In genomic region chr3:116594076-116594727, GRCm38 (mm10) we compare ENCODE assay signal across 8 mouse cellular contexts. TPM values are rescaled to one million over a fixed set of nuclear protein-coding genes. Genes with fewer than 3 reads are reported as not detected.
A peak's percentile ranks its signal among the peaks of the same experiment; 100 is the strongest.
DNase-seq lines count a peak whose midpoint lies in the region; ATAC-seq lines count a peak whose summit lies in the region.

No protein-coding gene starts in this region.

- peak; percentile 75 for ATAC-seq in embryonic facial prominence, embryonic 15.5 days (ENCODE audit: insufficient number of reproducible peaks, low FRiP score, low TSS enrichment, low read depth)
- peak; percentile 69 for ATAC-seq in limb, embryonic 11.5 days (ENCODE audit: insufficient number of reproducible peaks, low FRiP score, low TSS enrichment, low read depth)
- ATAC-seq in neural tube, embryonic 14.5 days (ENCODE audit: low read depth): peak; percentile 85

- H3K4me3 ChIP-seq in embryonic facial prominence, embryonic 15.5 days (replicated peaks): peak overlapping the region; percentile 91
- peak overlapping the region; percentile 61 for H3K4me3 ChIP-seq in limb, embryonic 11.5 days (ENCODE audit: low read depth, low read length)
- peak overlapping the region; percentile 82 for H3K4me3 ChIP-seq in neural tube, embryonic 14.5 days (ENCODE audit: low read depth, low read length)

- peak overlapping the region; percentile 92 for H3K27ac ChIP-seq in embryonic facial prominence, embryonic 15.5 days (replicated peaks)
- no peak overlapping the region for H3K27ac ChIP-seq in limb, embryonic 11.5 days (replicated peaks; ENCODE audit: low read depth, low read length)
- H3K27ac ChIP-seq in neural tube, embryonic 14.5 days (ENCODE audit: low read depth, low read length): peak overlapping the region; percentile 68

- peak overlapping the region; percentile 71 for H3K4me2 ChIP-seq in embryonic facial prominence, embryonic 15.5 days (replicated peaks)
- H3K4me2 ChIP-seq in limb, embryonic 11.5 days (ENCODE audit: low read depth, severe bottlenecking): peak overlapping the region; percentile 26
- peak overlapping the region; percentile 43 for H3K4me2 ChIP-seq in neural tube, embryonic 14.5 days (ENCODE audit: low read depth, low read length)

- peak; percentile 55 for DNase-seq in layer of hippocampus, adult 11-12 months (ENCODE audit: low spot score)
- DNase-seq in layer of hippocampus, postnatal 10 days (ENCODE audit: low spot score in 2 of 2): no peak
- DNase-seq in MN1 (ENCODE audit: low spot score): peak; percentile 36
- DNase-seq in limb, embryonic 11.5 days (ENCODE audit: low spot score): no peak
- DNase-seq in thymus, postnatal 4 days: no peak
- no peak for DNase-seq in right cerebral cortex, adult 18-20 months

- no peaks in the 10 kb centered on the region for H3K9me3 ChIP-seq in embryonic facial prominence, embryonic 15.5 days (replicated peaks)
- no peaks in the 10 kb centered on the region for H3K9me3 ChIP-seq in limb, embryonic 11.5 days (ENCODE audit: control insufficient read depth, low read length)
- no peaks in the 10 kb centered on the region for H3K9me3 ChIP-seq in neural tube, embryonic 14.5 days (ENCODE audit: control insufficient read depth, low read length)

- 2% methylated on average over 22 of the region's 22 CpGs for WGBS in embryonic facial prominence, embryonic 15.5 days
- 2% methylated on average over 21 of the region's 22 CpGs for WGBS in limb, embryonic 11.5 days
- 2% methylated on average over 22 of the region's 22 CpGs for WGBS in neural tube, embryonic 14.5 days

- no peaks in the 10 kb centered on the region for H3K27me3 ChIP-seq in embryonic facial prominence, embryonic 15.5 days
- H3K27me3 ChIP-seq in limb, embryonic 11.5 days (ENCODE audit: control insufficient read depth, insufficient read depth, low read length): no peaks in the 10 kb centered on the region
- H3K27me3 ChIP-seq in neural tube, embryonic 14.5 days (ENCODE audit: control insufficient read depth, insufficient read depth, low read length): no peaks in the 10 kb centered on the region

- peaks cover 25% of the 10 kb centered on the region for H3K36me3 ChIP-seq in embryonic facial prominence, embryonic 15.5 days
- peaks cover 6% of the 10 kb centered on the region; the same call in 1 of the 2 replicates for H3K36me3 ChIP-seq in limb, embryonic 11.5 days (ENCODE audit: control insufficient read depth, insufficient read depth, low read length)
- peaks cover 22% of the 10 kb centered on the region for H3K36me3 ChIP-seq in neural tube, embryonic 14.5 days (ENCODE audit: control insufficient read depth, insufficient read depth, low read length)

- peaks cover 10% of the 10 kb centered on the region; the same call in 1 of the 2 replicates for H3K4me1 ChIP-seq in embryonic facial prominence, embryonic 15.5 days
- H3K4me1 ChIP-seq in limb, embryonic 11.5 days (ENCODE audit: control insufficient read depth, insufficient read depth, low read length): no peaks in the 10 kb centered on the region
- 0 out of 2 replicates have a peak, but pooled peaks cover 2% of the 10 kb centered on the region for H3K4me1 ChIP-seq in neural tube, embryonic 14.5 days (ENCODE audit: control insufficient read depth, insufficient read depth, low read length)

- H3K9ac ChIP-seq in embryonic facial prominence, embryonic 15.5 days: peak overlapping the region; percentile 78
- peak overlapping the region; percentile 84 for H3K9ac ChIP-seq in limb, embryonic 11.5 days (ENCODE audit: low read length)
- H3K9ac ChIP-seq in neural tube, embryonic 14.5 days (replicated peaks; ENCODE audit: low read depth, low read length): peak overlapping the region; percentile 37

RNA-seq across cellular contexts. Expression of gene Sass6, which starts 0.6 kb away (rescaled TPM):
- 10 to 100 TPM in 1 of 2 experiments, 1 to 10 TPM in 1; 9.6 to 11.4 TPM for total RNA-seq in layer of hippocampus, postnatal 10 days (2021)
- polyA plus RNA-seq in embryonic facial prominence, embryonic 15.5 days (2015; fragmentation: Nextera tagmentation; extraction: Ambion mirVana): 15.4 and 20.1 TPM in 2 replicates
- polyA plus RNA-seq in limb, embryonic 11.5 days (2014; fragmentation: Nextera tagmentation; extraction: Ambion mirVana): 34.3 and 39.7 TPM in 2 replicates
- 16.2 and 16.5 TPM in 2 replicates for polyA plus RNA-seq in neural tube, embryonic 14.5 days (2014; fragmentation: Nextera tagmentation; extraction: Ambion mirVana)

RNA-seq across cellular contexts. Expression of gene Trmt13, which starts 20.2 kb away (rescaled TPM):
- total RNA-seq in layer of hippocampus, postnatal 10 days (2021): 10 to 100 TPM; 14.0 to 17.5 TPM
- 29.5 and 31.1 TPM in 2 replicates for polyA plus RNA-seq in embryonic facial prominence, embryonic 15.5 days (2015; fragmentation: Nextera tagmentation; extraction: Ambion mirVana)
- 26.2 and 33.8 TPM in 2 replicates for polyA plus RNA-seq in limb, embryonic 11.5 days (2014; fragmentation: Nextera tagmentation; extraction: Ambion mirVana)
- 29.1 and 32.2 TPM in 2 replicates for polyA plus RNA-seq in neural tube, embryonic 14.5 days (2014; fragmentation: Nextera tagmentation; extraction: Ambion mirVana)

RNA-seq across cellular contexts. Expression of gene Lrrc39, which starts 31.4 kb away (rescaled TPM):
- total RNA-seq in layer of hippocampus, postnatal 10 days (2021): under 1 TPM; 0.25 to 0.27 TPM
- 1.3 and 1.6 TPM in 2 replicates for polyA plus RNA-seq in embryonic facial prominence, embryonic 15.5 days (2015; fragmentation: Nextera tagmentation; extraction: Ambion mirVana)
- 0.37 and 0.79 TPM in 2 replicates for polyA plus RNA-seq in limb, embryonic 11.5 days (2014; fragmentation: Nextera tagmentation; extraction: Ambion mirVana)
- polyA plus RNA-seq in neural tube, embryonic 14.5 days (2014; fragmentation: Nextera tagmentation; extraction: Ambion mirVana): 0.45 and 0.50 TPM in 2 replicates

Comparison
In these comparisons a context has a peak if more than half of its experiments do, and no peak if none do; other contexts are left out.
1. DNase-seq: peak in layer of hippocampus, adult 11-12 months (single experiment) and MN1 (single experiment); none in layer of hippocampus, postnatal 10 days (0 of 2), limb, embryonic 11.5 days (single experiment), thymus, postnatal 4 days (single experiment) and right cerebral cortex, adult 18-20 months (single experiment).
2. Peak in every context shown above with its lines, with median percentiles within 50 percentile points of each other: ATAC-seq, H3K4me2 ChIP-seq, H3K4me3 ChIP-seq and H3K9ac ChIP-seq.